Mouse (Mus musculus): Measurements from ENCODE around the gene Kctd20.

GRCm38 (mm10) chr17:28921086-28921485 lies 30.7 kb upstream of the Kctd20 start:
- TF ChIP-seq POLR2A (IDR thresholded peaks at IDR 0.05; ENCODE audit: low read depth, low read length) (no peak), CTCF (conservative IDR thresholded peaks at IDR 0.05; ENCODE audit: insufficient read depth, insufficient read length, low read depth, low read length) (no peak)
